Mouse (Mus musculus) retina, adult 2 months (tissue): ENCODE data around the gene Smarcb1.
A peak's percentile ranks its signal among the peaks of the same experiment; 100 is the strongest.

Experiments used
- DNase-seq: peaks from one replicate; pipeline ENCODE4 v3.0.0-alpha.2; 2012; ENCODE audit warnings: low read depth, low spot score

Gene Smarcb1

DNA sequence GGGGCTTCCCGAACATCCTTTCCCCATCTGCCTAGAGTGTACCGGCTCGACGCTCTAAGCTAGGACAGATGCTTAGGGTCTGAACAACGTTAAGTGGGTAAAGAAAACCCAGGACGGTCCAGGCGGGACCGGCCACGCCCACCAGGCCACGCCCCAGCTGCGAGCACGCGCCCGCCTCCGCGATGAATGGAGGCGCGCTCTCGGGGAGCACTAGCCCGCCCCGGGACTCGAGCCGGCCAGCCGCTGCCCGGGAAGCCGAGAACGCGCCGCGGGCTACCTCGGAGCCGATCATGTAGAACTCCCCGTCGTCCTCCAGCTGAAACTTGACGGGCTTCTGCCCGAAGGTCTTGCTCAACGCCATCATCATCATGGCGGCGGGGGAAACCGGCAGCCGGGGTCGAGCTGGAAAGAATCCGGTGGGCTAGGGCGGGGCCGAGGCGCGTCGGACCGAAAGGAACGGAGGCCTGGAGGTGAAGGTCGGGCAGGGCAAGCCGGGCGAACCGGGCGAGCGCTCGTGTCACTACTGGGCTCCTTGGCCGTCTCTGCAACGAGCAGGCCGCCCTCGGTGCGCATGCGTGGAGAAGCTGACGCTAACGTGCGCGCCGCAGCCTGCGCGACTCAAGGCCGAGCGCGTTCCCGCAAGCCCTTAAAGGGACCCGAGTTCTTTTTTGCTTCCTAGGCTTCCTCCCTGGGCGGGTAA lies at the start of gene Smarcb1:
Gene Smarcb1, minus strand, starts transcription at position 592 of the 700 bp plus-strand sequence.
- DNase-seq = peak; percentile 89

DNA sequence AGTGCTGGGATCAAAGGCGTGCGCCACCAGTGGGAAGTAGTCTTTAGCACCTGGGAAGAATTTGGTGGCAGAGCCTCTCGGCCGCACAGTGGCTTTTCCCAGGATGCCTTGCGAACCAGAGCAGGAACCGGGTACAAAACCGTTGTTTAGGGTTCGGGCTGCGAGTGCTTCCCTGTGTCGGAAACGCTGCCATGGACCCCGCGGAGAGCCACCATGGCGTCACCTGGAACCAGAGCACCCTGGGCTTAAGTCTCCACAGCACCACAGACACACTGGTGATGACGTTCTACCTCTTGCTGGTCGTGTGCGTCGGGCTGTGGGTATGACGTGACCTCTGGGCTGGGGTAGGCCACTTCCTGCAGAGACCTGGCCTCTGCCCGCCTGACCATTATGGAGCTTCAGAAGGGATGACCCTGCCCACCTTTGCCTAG lies 33.0 kb upstream of the Smarcb1 start, which contains the start of gene Gm5134:
Gene Gm5134, plus strand, starts transcription at position 134 of the 431 bp plus-strand sequence.
- DNase-seq = no peak

DNA sequence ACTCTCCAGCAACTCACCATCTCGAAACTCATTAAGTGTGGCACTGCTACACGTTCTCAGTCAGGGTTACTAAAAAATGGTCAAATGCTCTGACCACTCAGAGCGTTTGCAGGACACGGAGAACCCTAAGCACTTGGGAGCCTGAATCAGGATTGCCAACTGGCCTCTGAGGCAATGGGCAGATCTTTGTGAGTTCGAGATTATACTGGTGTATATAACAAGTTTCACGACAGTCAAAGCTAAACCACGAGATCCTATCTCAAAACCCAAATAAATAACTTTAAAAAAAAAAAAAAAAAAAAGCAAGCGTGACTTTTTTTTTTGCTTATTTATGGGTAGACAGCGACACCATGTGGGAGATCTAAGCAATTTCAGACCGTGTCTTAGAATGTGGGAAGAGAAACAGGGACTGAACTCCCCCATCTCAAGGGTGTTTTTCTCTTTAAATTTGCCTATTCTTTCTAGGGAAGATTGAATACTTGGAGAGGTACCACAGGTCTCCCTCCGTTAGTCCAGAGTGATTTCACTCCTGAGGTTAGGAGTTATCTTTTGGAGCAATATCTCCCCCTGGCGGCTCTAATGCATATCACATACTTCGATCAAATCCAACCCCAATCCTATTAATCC lies 30.1 kb upstream of the Smarcb1 start:
- peak; percentile 63 for DNase-seq

DNA sequence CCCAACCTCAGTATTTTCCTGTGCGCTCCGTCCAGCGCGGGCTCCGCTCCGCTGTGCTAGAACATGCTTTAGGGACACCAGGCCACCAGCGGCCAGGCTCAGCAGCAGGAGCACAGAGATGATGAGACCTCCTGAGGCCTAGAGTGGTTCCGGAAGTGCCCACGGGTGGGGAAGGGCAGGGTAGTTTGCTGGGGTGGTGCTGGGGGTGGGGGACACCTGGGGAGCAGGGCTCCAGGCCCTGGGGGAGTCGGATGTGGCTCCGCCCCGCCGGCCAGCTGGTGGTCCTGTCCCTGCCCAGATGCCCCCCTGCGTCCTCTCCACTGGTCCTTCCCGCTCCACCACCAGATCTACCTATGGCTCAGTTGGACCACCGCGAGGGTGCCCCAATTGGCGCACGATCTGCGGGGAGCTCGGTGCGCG lies 29.4 kb upstream of the Smarcb1 start:
- DNase-seq = no peak

DNA sequence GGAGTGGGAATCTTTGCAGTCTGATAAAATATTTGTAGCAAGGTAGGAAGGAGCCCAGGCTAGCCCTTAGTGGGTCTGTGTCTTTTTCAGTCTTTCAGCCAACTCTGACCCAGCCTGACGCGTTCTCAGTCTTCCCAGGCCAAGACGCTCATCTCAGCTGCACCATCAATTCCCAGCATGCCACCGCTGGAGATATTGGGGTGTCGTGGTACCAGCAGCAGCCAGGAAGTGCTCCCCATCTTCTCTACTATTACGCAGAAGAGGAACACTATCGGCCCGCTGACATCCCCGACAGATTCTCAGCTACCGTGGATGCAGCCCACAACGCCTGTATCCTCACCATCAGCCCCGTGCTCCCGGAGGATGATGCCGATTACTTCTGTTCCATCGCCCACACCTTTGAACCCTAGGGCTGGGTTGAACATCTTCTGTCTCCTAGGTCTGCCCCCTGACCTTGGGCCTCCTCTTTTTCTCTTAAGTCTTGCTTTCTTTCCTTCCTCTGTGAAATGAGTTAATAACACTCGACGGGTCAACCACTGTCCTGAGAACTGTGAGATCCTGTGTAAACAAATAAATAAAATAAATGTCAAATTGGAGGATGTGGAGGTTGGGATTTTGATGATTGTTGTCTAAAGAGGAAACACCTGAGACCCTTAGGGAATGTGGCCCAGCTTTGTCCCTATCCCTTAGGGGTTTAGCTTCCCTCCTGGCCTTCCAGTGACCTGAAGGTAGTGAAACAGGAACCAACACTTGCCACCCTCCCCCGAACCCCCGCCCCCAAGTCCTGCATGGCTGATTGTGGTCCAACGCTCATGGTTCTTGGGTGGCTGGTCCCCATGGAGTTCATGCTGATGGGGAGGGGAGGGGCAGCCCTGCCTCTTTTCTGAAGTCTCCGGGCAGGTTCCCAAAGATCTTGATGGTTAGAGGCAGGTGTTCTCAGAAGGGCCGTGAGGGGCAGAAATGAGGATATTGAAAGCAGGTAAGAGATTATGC lies 27.9 kb upstream of the Smarcb1 start:
- DNase-seq = no peak

DNA sequence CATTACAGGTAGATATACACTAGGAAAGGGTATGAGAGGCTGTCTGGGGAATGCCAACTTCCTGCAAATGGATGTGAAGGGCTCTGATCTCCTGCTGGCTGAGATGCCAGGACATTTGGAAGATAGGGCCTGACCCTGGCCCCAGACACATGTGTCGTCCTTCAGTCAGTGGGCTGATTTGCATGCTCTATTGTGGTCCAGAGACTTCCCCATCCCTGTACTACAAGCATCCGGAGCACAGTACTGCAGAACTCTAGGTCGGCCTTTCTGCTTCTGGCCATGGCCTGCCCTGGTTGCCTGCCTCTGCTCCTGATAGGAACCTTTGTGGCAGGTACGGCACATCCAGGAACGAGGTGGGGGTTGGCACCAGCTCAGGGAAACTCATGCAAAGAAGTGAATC lies 26.7 kb upstream of the Smarcb1 start:
- no peak for DNase-seq

DNA sequence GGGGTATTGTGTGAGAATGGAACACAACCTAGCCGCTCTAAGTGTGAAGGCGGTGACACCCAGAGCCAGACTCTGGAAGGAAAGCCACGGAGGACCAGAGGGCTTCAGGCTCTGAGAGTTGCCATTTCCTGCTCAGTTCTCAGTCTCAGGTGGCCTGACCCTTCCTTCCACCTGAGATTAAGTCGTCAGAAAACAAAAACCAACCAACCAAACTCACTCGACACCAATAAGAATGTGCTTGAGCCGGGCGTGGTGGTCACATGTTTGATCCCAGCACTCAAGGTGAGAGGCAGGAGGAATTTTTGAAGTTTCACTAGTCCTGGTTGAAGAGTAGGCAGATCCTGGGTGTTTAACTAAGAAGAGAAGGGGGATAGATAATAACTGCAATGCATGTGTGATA lies 24.5 kb upstream of the Smarcb1 start:
- DNase-seq = no peak

DNA sequence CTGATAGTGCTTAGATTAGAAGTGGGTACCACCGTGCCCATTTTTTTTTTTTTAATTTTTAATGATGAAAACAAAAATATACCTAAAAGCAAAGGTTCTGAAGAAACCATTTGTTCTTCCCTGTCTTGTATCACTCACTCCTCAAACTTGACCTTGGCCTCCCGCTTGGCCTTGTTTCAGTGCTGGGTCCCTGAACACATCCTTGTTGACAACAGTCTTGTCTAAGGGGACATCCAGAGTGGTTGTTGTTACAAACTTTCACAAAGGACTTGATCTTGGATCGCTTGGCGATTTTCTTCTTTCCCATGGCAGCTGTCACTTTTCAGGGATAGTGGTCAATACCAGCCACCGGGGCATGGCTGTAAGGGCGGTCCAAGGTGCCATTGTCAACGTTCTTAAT lies 23.8 kb upstream of the Smarcb1 start:
- no peak for DNase-seq

DNA sequence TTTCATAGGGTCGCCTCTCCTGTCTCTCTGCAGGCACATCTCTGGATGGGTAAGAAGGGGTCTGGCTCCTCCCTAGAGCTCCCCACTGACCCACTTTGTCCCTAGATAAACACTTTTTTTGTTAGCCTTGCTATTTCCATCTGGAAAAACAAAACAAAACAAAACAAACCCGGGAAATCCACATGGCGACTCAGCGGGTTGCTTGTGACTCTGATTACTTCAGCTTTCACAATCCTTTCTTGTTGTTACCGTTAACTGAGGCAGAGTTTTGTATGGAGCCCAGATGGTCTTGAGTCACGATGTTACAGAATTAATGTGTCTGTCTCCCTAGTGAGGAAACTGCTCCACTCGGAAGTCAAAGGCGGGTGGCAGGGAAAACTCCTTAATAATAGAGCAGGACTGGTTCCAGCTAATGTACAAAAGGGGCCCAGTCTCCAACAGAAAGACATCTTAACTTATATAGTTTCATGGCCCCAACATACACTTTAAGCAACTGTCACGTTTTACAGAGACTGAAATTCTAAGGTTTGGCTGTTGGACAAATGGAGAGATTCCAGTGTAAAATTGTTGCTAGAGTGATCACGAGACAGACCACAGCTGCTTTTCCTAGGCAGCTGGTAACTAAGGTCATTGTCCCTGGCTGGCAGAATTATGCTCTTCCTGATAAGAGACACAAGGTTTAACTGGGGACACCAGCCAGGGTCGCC lies 22.8 kb upstream of the Smarcb1 start:
- DNase-seq = no peak

DNA sequence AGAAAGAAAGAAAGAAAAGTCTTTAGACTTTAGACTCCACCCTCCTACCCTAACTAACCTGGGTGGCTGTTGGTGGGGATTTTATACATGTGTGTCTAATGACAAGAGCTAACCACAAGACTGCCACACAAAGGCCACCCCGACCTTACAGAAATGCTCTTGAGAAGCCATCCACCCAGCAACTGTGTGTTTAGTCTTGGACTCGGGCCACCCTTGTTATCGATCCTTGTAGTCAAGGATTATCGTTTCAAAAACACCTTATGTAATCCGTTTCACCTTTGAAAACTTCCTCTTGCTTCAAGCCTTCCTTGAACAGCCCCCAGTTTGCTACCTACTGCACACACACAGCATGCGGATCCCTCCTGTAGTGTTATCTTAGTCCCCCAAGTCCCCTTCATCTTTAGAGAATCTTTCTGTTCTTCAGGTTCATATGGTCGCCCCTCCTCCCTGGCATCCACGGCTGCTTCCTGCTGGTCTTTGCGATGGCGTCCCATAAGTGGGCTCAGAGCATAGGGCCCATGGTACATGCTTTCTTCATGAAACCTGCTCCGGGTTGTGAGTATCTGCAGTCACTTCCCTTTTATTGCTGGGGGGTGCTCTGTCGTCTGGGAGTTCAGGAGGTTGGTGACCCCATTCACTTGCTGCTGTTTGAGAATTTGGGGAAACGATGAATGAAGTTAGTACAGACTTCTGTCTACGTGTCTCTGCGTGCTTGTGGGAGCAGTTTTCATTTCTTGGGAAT lies 21.5 kb upstream of the Smarcb1 start, which contains the start of gene Vpreb3:
Gene Vpreb3, plus strand, starts transcription at position 322 of the 742 bp plus-strand sequence.
- DNase-seq = no peak

DNA sequence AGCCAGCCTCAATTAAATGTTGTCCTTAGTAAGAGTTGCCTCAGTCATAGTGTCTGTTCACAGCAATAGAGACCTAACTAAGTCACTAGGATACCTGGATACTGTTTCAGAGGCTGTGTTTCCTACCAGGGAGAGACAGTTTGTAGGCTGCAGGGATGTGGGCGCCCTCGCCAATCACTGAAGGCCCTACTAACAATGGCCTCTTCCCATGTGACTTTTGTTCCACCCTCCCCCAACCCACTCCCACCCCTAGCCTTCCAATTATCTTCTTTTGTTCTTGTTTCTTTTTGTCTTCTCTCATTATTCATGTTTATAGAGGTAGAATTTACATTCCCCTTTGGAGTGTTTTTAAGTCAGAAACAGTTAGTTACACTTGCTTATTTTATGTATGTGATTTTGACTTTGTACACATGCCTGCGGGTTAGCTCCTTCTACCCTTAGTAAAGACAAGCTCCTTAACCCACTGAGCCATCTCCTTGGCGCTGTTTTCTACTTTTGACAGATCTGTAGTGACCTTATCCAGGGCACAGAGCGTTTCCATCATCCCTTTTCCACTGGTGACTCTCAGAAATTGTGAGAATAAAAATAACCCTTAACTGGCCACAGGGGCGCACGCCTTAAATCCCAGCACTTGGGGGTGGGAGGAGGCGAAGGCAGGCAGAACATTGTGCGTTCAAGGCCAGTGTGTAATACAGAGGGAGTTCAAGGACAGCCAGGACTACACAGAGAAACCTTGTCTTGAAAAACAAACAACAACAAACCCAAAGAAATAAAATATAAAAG lies 19.8 kb upstream of the Smarcb1 start:
- DNase-seq = no peak

DNA sequence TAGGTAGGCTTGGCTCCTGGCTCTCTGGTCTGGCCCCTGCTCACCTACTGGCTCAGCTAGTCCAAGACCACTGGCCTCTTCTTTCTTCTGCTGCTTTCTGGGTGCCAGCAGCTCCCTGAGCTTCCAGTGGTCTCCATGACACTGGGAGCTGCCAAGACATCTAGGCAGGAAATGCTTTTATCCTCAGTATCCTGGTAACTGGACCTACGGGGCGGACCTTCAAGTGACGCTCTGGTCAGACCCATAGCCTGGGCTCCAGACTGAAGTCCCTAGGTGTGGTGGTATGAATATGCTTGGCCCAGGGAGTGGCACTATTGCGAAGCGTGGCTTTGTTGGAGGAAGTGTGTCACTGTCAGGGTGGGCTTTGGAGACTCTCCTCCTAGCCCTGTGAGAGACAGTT lies 19.1 kb upstream of the Smarcb1 start, which contains the start of gene Gm867:
Gene Gm867, minus strand, starts transcription at position 153 of the 400 bp plus-strand sequence.
- DNase-seq = no peak

DNA sequence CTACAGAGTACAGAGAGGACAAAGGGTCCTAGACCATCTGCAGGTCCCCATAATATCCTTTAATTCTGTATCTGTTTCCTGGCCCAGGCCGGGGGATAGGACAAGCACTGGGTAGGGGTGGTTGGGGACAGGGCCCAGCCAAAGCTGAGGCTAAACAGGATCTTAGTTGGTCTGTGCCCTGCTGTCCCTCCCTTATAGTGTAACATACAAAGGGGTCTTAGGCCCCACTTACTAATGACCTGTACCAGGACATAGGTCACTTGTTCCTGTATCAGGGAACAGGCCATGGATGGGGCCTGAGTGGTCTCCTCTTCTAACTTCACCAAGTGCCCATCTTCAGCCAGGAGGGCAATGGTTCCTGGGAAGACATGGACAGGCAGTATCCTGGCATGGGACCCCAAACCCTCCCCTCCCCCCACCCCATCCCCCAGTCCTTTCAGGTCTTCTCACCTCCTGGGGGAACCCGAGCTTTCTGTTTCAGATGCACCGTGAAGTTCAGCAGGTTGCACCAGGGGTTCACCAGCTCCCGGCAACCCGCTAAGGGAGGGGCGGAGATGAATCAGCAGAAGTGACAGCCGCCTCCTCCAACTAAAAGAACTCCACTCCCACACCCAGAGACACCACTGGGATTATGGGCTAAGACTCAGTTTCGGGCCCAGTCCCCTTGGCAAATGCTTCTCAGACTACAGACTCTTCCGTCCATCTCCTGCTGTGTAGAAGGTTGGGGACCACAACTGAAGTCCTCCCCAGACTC lies 18.2 kb upstream of the Smarcb1 start:
- no peak for DNase-seq

DNA sequence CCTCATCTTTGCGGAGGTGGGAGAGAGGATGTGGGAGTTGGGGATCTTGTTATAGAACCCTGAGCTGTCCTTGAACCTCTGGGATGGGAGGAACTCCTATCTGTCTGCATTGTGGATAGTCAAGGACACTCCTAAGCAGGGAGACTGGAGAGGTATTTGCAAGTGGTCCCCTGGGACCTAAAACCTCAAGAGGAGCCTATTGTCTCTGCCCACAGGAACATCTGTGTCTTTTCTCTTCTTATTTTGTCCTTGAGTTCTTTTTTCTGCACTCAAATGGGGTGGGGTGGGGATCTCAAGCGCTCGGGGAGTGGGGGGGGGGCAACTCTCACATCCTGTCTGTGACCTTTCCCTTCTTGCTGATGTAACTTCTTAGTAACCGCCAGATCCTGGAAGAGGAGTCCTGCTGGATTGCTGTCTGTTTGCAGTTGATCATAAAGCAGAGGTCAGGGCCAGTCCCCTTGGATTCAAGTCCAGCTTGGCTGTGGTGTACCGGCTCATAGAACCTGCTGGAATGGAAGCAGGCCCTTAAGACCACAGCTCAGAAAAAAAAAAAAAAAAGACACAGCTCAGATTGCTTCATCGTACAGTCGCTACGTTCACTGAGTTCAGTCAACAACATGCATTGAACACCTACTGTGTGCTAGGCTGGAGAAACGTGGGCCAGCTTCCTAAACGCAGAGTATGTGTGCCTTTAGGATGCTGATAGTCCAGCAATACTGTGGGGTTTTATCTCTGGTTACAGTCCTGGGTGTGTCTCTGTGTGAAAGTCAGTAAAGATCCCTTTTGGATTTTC lies 16.6 kb upstream of the Smarcb1 start:
- no peak for DNase-seq

DNA sequence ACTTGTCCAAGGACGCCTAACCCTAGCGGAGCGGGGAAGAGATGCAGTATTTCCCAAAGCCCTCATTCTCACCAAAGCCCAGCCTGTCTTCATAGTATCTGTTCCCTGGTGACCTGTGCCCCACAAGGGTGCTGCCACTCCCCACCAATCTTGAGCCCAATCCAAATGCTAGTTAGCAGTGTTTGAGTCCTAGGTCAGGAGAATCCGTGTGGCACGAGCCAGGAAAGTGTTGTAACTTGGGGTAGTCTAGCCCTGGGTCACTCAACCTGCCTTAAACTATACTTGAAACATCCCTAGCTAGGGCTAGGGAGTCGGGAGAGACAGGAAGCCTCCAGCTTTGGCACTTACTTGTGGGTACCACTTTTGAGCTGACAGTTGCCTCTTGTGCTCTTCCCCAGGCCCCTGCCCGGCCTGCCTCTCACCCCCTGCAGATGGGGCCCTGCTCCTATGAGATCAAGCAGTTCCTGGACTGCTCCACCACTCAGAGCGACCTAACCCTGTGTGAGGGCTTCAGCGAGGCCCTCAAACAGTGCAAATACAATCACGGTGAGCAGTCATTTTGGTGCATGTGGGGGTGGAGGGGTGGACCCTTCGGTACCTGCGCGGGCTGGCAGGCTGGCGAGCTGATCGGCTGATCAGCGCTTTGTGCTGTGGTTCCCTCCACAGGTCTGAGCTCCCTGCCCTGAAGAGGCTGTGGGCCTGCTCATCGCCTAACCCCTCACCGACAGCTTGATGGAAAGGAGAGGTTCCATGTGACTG lies 15.7 kb upstream of the Smarcb1 start:
- no peak for DNase-seq

DNA sequence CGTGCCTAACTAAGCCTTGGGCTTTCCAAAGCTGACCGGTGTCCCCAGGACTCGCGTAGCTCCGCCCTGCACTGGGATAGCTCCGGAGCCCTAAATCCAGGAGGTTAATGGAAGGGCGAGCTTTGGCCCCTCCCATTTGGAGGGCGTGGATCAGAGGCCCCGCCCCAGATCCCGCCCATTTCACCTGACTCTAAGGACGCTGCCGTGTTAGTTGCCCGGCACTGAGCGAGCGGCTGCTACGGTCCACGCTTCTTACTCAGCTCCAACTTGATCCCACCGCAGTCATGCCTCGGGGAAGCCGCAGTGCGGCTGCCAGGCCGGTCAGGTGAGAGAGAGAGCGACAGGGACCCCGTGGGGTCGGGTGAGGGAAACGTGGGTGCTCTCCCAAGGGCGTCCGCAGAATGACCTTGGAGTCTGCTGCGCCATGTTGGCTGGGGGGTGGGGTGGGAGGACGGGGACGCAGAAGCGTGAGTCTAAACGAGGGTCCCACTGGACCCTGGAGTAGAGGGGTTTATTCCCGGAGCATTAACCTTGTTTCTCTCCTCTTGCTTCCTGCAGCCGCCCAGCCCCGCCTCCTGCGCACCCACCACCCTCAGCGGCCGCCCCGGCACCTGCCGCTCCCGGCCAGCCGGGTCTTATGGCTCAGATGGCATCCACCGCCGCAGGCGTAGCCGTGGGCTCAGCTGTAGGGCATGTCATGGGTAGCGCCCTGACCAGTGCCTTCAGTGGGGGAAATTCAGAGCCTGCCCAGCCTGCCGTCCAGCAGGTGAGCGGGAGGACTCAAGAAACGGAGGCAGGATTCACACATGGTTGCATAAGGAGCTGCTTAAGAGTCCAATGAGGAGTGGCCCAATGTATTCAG lies 14.5 kb upstream of the Smarcb1 start, which contains the start of gene Mmp11:
Gene Mmp11, minus strand, starts transcription at position 817 of the 862 bp plus-strand sequence.
- DNase-seq = peak; percentile 92
